Mouse (Mus musculus) forebrain, embryonic 11.5 days (tissue): Measurements from ENCODE around the gene Mafg. TPM values are rescaled to one million over a fixed set of nuclear protein-coding genes. Genes with fewer than 3 reads are reported as not detected.

Experiments
- ATAC-seq: fragments of 200-750 bp; cut with Nextera tagmentation; replicated peaks from 2 replicates; pipeline ENCODE4 v1.8.0; 2017; ENCODE audit warnings: moderate TSS enrichment; ENCODE audit not compliant: low FRiP score
- DNase-seq: peaks from one replicate; pipeline ENCODE4 v3.0.0-alpha.2; 2017; ENCODE audit warnings: low spot score
- H3K27ac ChIP-seq: fragments of 300-500 bp; sonication (generic); 2 replicates; pipeline ENCODE4 v1.5.1; 2014; ENCODE audit warnings: low read depth, low read length
- H3K27me3 ChIP-seq: fragments of 300-500 bp; sonication (generic); 2 replicates; pipeline ENCODE4 v1.6.1; 2014; ENCODE audit warnings: mild to moderate bottlenecking, low read length, mixed read lengths; ENCODE audit not compliant: control insufficient read depth, insufficient read depth
- H3K36me3 ChIP-seq: fragments of 300-500 bp; sonication (generic); 2 replicates; pipeline ENCODE4 v1.6.1; 2014; ENCODE audit warnings: mild to moderate bottlenecking, low read length, moderate library complexity, mixed read lengths; ENCODE audit not compliant: control insufficient read depth, insufficient read depth
- H3K4me1 ChIP-seq: fragments of 300-500 bp; sonication (generic); replicated peaks from 2 replicates; pipeline ENCODE4 v1.6.1; 2014; ENCODE audit warnings: low read length, mixed read lengths; ENCODE audit not compliant: control insufficient read depth, insufficient read depth
- H3K4me2 ChIP-seq: fragments of 300-500 bp; sonication (generic); 2 replicates; pipeline ENCODE4 v1.6.1; 2014; ENCODE audit warnings: low read depth, mild to moderate bottlenecking, low read length, moderate library complexity, mixed read lengths; ENCODE audit not compliant: severe bottlenecking
- H3K4me3 ChIP-seq: fragments of 300-500 bp; sonication (generic); 2 replicates; pipeline ENCODE4 v1.5.1; 2014; ENCODE audit warnings: low read depth, low read length
- H3K9ac ChIP-seq: fragments of 300-500 bp; sonication (generic); 2 replicates; pipeline ENCODE4 v1.6.1; 2014; ENCODE audit warnings: low read length
- H3K9me3 ChIP-seq: fragments of 300-500 bp; sonication (generic); 2 replicates; pipeline ENCODE4 v1.6.1; 2016; ENCODE audit warnings: low read length, mixed read lengths; ENCODE audit not compliant: control insufficient read depth
- WGBS: fragments of 180-500 bp; shearing (Covaris S2); extraction: QIAGEN DNeasy Blood & Tissue Kit; methylation state at CpG from one replicate; pipeline ENCODE4 v1.1.7; 2014; 5-methylcytosine and 5-hydroxymethylcytosine counted together
- polyA plus RNA-seq: library from polyadenylated mRNA; unstranded; fragments of >200 nt; fragmentation: Nextera tagmentation; extraction: Ambion mirVana; gene quantifications from 2 replicates; pipeline ENCODE4 v1.2.1, GENCODE M21; 2014

Mafg gene
- polyA plus RNA-seq, 1 experiment from 2014 or later, result 25.5 TPM

- H3K27me3 ChIP-seq, result no peaks in the 10 kb centered on the region; the same call in 1 of the 2 replicates
- no peak overlapping the region for H3K4me3 ChIP-seq
Measured at GRCm38 (mm10) chr11:120634810-120635209, 1.4 kb upstream of the Mafg start.

GRCm38 (mm10) chr11:120632559-120633519, 561 bp downstream of the Mafg start:
- ATAC-seq, result peak; percentile 88
- Histone ChIP-seq H3K27me3 (no peaks in the 10 kb centered on the region; the same call in 1 of the 2 replicates), H3K4me2 (peak overlapping the region; percentile 93)

More at GRCm38 (mm10) chr11:120634810-120635209, 1.4 kb upstream of the Mafg start:
- DNase-seq (no peak), ATAC-seq (no peak)
- H3K4me2 ChIP-seq, result no peak overlapping the region
- no peak overlapping the region for H3K27ac ChIP-seq
- no peaks in the 10 kb centered on the region for H3K36me3 ChIP-seq
- 83% methylated on average over 5 of the region's 5 CpGs for WGBS
- no peak overlapping the region for H3K9ac ChIP-seq
- H3K4me1 ChIP-seq, result peaks cover 20% of the 10 kb centered on the region
- no peaks in the 10 kb centered on the region for H3K9me3 ChIP-seq

GRCm38 (mm10) chr11:120631726-120632448, 1.5 kb downstream of the Mafg start:
- Histone ChIP-seq H3K36me3 (peaks cover 5% of the 10 kb centered on the region; the same call in 1 of the 2 replicates), H3K27me3 (no peaks in the 10 kb centered on the region; the same call in 1 of the 2 replicates), H3K4me2 (peak overlapping the region; percentile 93), H3K9me3 (no peaks in the 10 kb centered on the region), H3K4me1 (peaks cover 22% of the 10 kb centered on the region), H3K27ac (0 out of 2 replicates have a peak overlapping the region, but pooled peaks have one; percentile 62), H3K9ac (peak overlapping the region; percentile 88), H3K4me3 (peak overlapping the region; percentile 96)
- ATAC-seq (no peak), DNase-seq (no peak)
- 68% methylated on average over 4 of the region's 4 CpGs for WGBS

More at GRCm38 (mm10) chr11:120632559-120633519, 561 bp downstream of the Mafg start:
- Histone ChIP-seq H3K4me1 (peaks cover 22% of the 10 kb centered on the region), H3K36me3 (peaks cover 5% of the 10 kb centered on the region; the same call in 1 of the 2 replicates), H3K9ac (peak overlapping the region; percentile 88), H3K9me3 (no peaks in the 10 kb centered on the region), H3K4me3 (peak overlapping the region; percentile 96), H3K27ac (peak overlapping the region; percentile 62)
- WGBS, result under 1% methylated on average over 96 of the region's 116 CpGs
- peak; percentile 82 for DNase-seq

- H3K9me3 ChIP-seq, result no peaks in the 10 kb centered on the region
- no peak for DNase-seq
- H3K36me3 ChIP-seq, result peaks cover 5% of the 10 kb centered on the region; the same call in 1 of the 2 replicates
- H3K4me2 ChIP-seq, result peak overlapping the region; percentile 93; the same call in 1 of the 2 replicates
- ATAC-seq, result no peak
- H3K4me3 ChIP-seq, result no peak overlapping the region
- H3K27ac ChIP-seq, result peak overlapping the region; percentile 4; the same call in 1 of the 2 replicates
- peaks cover 22% of the 10 kb centered on the region for H3K4me1 ChIP-seq
- no peaks in the 10 kb centered on the region; the same call in 1 of the 2 replicates for H3K27me3 ChIP-seq
- 48% methylated on average over 7 of the region's 7 CpGs for WGBS
- H3K9ac ChIP-seq, result peak overlapping the region; percentile 29; the same call in 1 of the 2 replicates
Measured at GRCm38 (mm10) chr11:120630881-120631725, 2.3 kb downstream of the Mafg start.

- H3K27ac ChIP-seq, result peak overlapping the region; percentile 4; the same call in 1 of the 2 replicates
Measured at GRCm38 (mm10) chr11:120630401-120630871, 3.0 kb downstream of the Mafg start.

GRCm38 (mm10) chr11:120629911-120630310, 3.5 kb downstream of the Mafg start:
- peaks cover 22% of the 10 kb centered on the region for H3K4me1 ChIP-seq
- no peak overlapping the region for H3K4me2 ChIP-seq
- peaks cover 5% of the 10 kb centered on the region; the same call in 1 of the 2 replicates for H3K36me3 ChIP-seq
- no peaks in the 10 kb centered on the region for H3K9me3 ChIP-seq
- H3K9ac ChIP-seq, result 0 out of 2 replicates have a peak overlapping the region, but pooled peaks have one; percentile 29
- ATAC-seq (no peak), DNase-seq (no peak)
- WGBS, result 22% methylated on average over 7 of the region's 7 CpGs
- no peak overlapping the region for H3K4me3 ChIP-seq
- H3K27me3 ChIP-seq, result no peaks in the 10 kb centered on the region; the same call in 1 of the 2 replicates
- H3K27ac ChIP-seq, result no peak overlapping the region

More at GRCm38 (mm10) chr11:120630401-120630871, 3.0 kb downstream of the Mafg start:
- DNase-seq (peak; percentile 50), ATAC-seq (no peak)
- Histone ChIP-seq H3K9me3 (no peaks in the 10 kb centered on the region), H3K9ac (peak overlapping the region; percentile 29; the same call in 1 of the 2 replicates), H3K27me3 (no peaks in the 10 kb centered on the region; the same call in 1 of the 2 replicates), H3K4me2 (no peak overlapping the region), H3K4me1 (peaks cover 22% of the 10 kb centered on the region), H3K4me3 (no peak overlapping the region), H3K36me3 (peaks cover 5% of the 10 kb centered on the region; the same call in 1 of the 2 replicates)
- WGBS, result 29% methylated on average over 5 of the region's 5 CpGs

GRCm38 (mm10) chr11:120629341-120629730, 4.1 kb downstream of the Mafg start:
- Histone ChIP-seq H3K4me1 (peaks cover 22% of the 10 kb centered on the region), H3K4me2 (no peak overlapping the region), H3K27ac (no peak overlapping the region), H3K9me3 (no peaks in the 10 kb centered on the region), H3K27me3 (no peaks in the 10 kb centered on the region; the same call in 1 of the 2 replicates), H3K9ac (no peak overlapping the region), H3K4me3 (no peak overlapping the region), H3K36me3 (peaks cover 5% of the 10 kb centered on the region; the same call in 1 of the 2 replicates)
- ATAC-seq (no peak), DNase-seq (peak; percentile 55)
- WGBS, result 79% methylated on average over 23 of the region's 23 CpGs
